Mouse (Mus musculus) hindbrain, embryonic 12.5 days (tissue): ENCODE results near the gene Tiam1. TPM values are rescaled to one million over a fixed set of nuclear protein-coding genes. Genes with fewer than 3 reads are reported as not detected.

Experiments
- ATAC-seq: fragments of 200-750 bp; cut with Nextera tagmentation; 2 replicates; pipeline ENCODE4 v1.8.0; 2017; ENCODE audit warnings: moderate TSS enrichment; ENCODE audit not compliant: low FRiP score
- H3K27ac ChIP-seq: fragments of 300-500 bp; sonication (generic); 2 replicates; pipeline ENCODE4 v1.5.1; 2016; ENCODE audit warnings: mild to moderate bottlenecking
- H3K27me3 ChIP-seq: fragments of 300-500 bp; sonication (generic); 2 replicates; pipeline ENCODE4 v1.6.1; 2016; ENCODE audit warnings: mild to moderate bottlenecking
- H3K36me3 ChIP-seq: fragments of 300-500 bp; sonication (generic); 2 replicates; pipeline ENCODE4 v1.6.1; 2016; ENCODE audit warnings: mild to moderate bottlenecking
- H3K4me1 ChIP-seq: fragments of 300-500 bp; sonication (generic); 2 replicates; pipeline ENCODE4 v1.6.1; 2016
- H3K4me2 ChIP-seq: fragments of 300-500 bp; sonication (generic); replicated peaks from 2 replicates; pipeline ENCODE4 v1.6.1; 2016; ENCODE audit warnings: mild to moderate bottlenecking
- H3K4me3 ChIP-seq: fragments of 300-500 bp; sonication (generic); 2 replicates; pipeline ENCODE4 v1.5.1; 2016; ENCODE audit warnings: mild to moderate bottlenecking
- H3K9ac ChIP-seq: fragments of 300-500 bp; sonication (generic); 2 replicates; pipeline ENCODE4 v1.6.1; 2016; ENCODE audit warnings: mild to moderate bottlenecking, moderate library complexity
- H3K9me3 ChIP-seq: fragments of 300-500 bp; sonication (generic); replicated peaks from 2 replicates; pipeline ENCODE4 v1.6.1; 2016; ENCODE audit warnings: mild to moderate bottlenecking
- WGBS: fragments of 180-500 bp; shearing (Covaris S2); methylation state at CpG from one replicate; pipeline ENCODE4 v1.1.7; 2016; 5-methylcytosine and 5-hydroxymethylcytosine counted together
- polyA plus RNA-seq: library from polyadenylated mRNA; unstranded; fragments of >200 nt; fragmentation: Nextera tagmentation; extraction: Ambion mirVana; gene quantifications from 2 replicates; pipeline ENCODE4 v1.2.1, GENCODE M21; 2016

Gene Tiam1
- polyA plus RNA-seq, 1 experiment from 2014 or later = 25.7 TPM

- ATAC-seq = no peak
- H3K4me1 ChIP-seq = peaks cover 3% of the 10 kb centered on the region
- no peaks in the 10 kb centered on the region for H3K27me3 ChIP-seq
- H3K9ac ChIP-seq = no peak overlapping the region
- no peak overlapping the region for H3K4me2 ChIP-seq
- WGBS = 76% methylated on average over 8 of the region's 8 CpGs
- H3K36me3 ChIP-seq = peaks cover 33% of the 10 kb centered on the region
- no peak overlapping the region for H3K4me3 ChIP-seq
- no peak overlapping the region for H3K27ac ChIP-seq
- no peaks in the 10 kb centered on the region for H3K9me3 ChIP-seq
These were observed 337.6 kb downstream of the Tiam1 start for GRCm38 (mm10) chr16:89805946-89806345.

DNA sequence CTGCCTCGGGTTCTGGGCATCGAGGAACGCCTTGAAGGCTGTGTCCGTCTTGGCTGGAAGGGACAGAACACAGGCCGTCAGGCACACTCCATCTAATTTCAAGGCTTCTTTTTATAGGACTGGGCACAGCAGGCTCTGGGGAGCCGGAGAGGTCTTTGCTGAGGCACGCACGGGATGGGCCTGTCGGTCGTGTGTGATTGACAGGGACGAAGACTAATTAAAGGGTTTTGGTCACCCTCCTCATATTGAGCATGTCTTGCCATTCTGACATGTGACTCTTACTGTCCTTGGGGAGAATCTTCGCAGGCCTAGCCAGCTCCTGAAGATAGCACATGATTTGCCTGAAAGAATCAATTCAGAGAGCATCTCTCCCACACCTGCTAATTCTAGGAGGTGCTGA, 338.4 kb downstream of the Tiam1 start:
- Histone ChIP-seq H3K27ac (0 out of 2 replicates have a peak overlapping the region, but pooled peaks have one; percentile 4), H3K9ac (no peak overlapping the region), H3K36me3 (peaks cover 28% of the 10 kb centered on the region), H3K4me1 (peaks cover 3% of the 10 kb centered on the region), H3K4me2 (no peak overlapping the region), H3K27me3 (no peaks in the 10 kb centered on the region), H3K9me3 (no peaks in the 10 kb centered on the region), H3K4me3 (no peak overlapping the region)
- 72% methylated on average over 12 of the region's 12 CpGs for WGBS
- peak; percentile 59 for ATAC-seq

GRCm38 (mm10) chr16:89801493-89801892, 342.1 kb downstream of the Tiam1 start:
- ATAC-seq = no peak
- 83% methylated on average over 5 of the region's 5 CpGs for WGBS

GRCm38 (mm10) chr16:89799772-89800171, 343.8 kb downstream of the Tiam1 start:
- Histone ChIP-seq H3K4me2 (no peak overlapping the region), H3K4me1 (no peaks in the 10 kb centered on the region), H3K9me3 (no peaks in the 10 kb centered on the region), H3K4me3 (no peak overlapping the region), H3K27ac (no peak overlapping the region), H3K9ac (no peak overlapping the region), H3K27me3 (no peaks in the 10 kb centered on the region), H3K36me3 (peaks cover 37% of the 10 kb centered on the region)
- 83% methylated on average over 12 of the region's 12 CpGs for WGBS
- ATAC-seq = no peak

More at GRCm38 (mm10) chr16:89801493-89801892, 342.1 kb downstream of the Tiam1 start:
- peaks cover 3% of the 10 kb centered on the region for H3K4me1 ChIP-seq
- H3K9me3 ChIP-seq = no peaks in the 10 kb centered on the region
- H3K36me3 ChIP-seq = peaks cover 42% of the 10 kb centered on the region
- no peak overlapping the region for H3K27ac ChIP-seq
- no peak overlapping the region for H3K4me3 ChIP-seq
- H3K4me2 ChIP-seq = no peak overlapping the region
- no peaks in the 10 kb centered on the region for H3K27me3 ChIP-seq
- no peak overlapping the region for H3K9ac ChIP-seq

- Histone ChIP-seq H3K36me3 (peaks cover 37% of the 10 kb centered on the region), H3K27ac (no peak overlapping the region), H3K27me3 (no peaks in the 10 kb centered on the region), H3K9me3 (no peaks in the 10 kb centered on the region), H3K4me3 (no peak overlapping the region), H3K4me1 (no peaks in the 10 kb centered on the region), H3K4me2 (no peak overlapping the region), H3K9ac (no peak overlapping the region)
- WGBS = 92% methylated on average over 7 of the region's 7 CpGs
- ATAC-seq = no peak
These were observed 347.0 kb downstream of the Tiam1 start for GRCm38 (mm10) chr16:89796566-89796965.

GRCm38 (mm10) chr16:89789792-89790434, 353.7 kb downstream of the Tiam1 start:
- Histone ChIP-seq H3K4me1 (peaks cover 5% of the 10 kb centered on the region), H3K27me3 (no peaks in the 10 kb centered on the region), H3K4me3 (no peak overlapping the region), H3K9ac (no peak overlapping the region), H3K27ac (no peak overlapping the region), H3K9me3 (no peaks in the 10 kb centered on the region), H3K36me3 (peaks cover 42% of the 10 kb centered on the region), H3K4me2 (no peak overlapping the region)
- ATAC-seq = no peak
- 90% methylated on average over 9 of the region's 9 CpGs for WGBS

DNA sequence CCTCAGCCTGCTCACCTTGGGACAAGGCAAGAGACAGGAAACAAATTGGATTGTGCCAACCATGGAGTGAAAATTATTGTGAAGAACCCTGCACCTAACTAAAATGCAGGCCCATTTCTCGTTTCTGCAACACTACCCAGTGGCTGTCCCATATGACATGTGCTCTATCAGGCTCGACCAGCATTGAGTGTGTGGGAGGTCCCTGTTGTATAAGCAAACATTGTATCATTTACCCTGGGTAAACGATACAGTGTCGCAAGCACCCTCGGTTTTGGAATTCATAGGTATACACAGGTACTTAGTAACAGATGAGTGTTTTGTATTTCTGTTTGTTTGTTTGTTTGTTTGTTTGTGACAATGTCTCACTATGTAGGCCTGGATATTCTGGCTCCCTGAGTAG, 357.8 kb downstream of the Tiam1 start:
- WGBS = 91% methylated on average over 5 of the region's 5 CpGs
- peaks cover 5% of the 10 kb centered on the region for H3K4me1 ChIP-seq
- H3K36me3 ChIP-seq = peaks cover 18% of the 10 kb centered on the region
- H3K4me3 ChIP-seq = no peak overlapping the region
- no peaks in the 10 kb centered on the region for H3K27me3 ChIP-seq
- no peaks in the 10 kb centered on the region for H3K9me3 ChIP-seq
- no peak overlapping the region for H3K27ac ChIP-seq
- H3K9ac ChIP-seq = no peak overlapping the region
- no peak overlapping the region for H3K4me2 ChIP-seq
- ATAC-seq = no peak

GRCm38 (mm10) chr16:89779705-89780104, 363.9 kb downstream of the Tiam1 start:
- Histone ChIP-seq H3K27me3 (peaks cover 2% of the 10 kb centered on the region; the same call in 1 of the 2 replicates), H3K36me3 (no peaks in the 10 kb centered on the region), H3K4me3 (no peak overlapping the region), H3K9me3 (no peaks in the 10 kb centered on the region), H3K9ac (no peak overlapping the region), H3K27ac (no peak overlapping the region), H3K4me1 (no peaks in the 10 kb centered on the region), H3K4me2 (no peak overlapping the region)
- no peak for ATAC-seq
- WGBS = 86% methylated on average over 3 of the region's 3 CpGs

DNA sequence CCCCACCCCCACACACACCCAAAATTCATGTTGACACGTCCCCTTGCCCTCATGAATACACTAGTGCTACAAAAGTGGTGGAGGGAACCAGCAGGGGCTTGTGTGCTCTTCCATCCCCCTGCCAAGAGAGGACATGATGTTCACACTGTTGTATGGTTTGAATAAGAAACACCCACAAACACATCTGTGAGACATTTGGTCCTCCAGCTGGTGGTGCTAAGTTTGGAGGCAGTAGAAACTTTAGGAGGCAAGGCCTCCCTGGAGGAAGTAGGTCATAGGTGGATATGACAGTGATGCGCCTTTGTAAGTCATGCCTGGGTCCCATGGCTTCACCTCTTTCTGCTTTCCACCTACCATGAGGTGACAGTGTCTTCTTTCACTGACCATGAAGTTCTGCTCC, 366.1 kb downstream of the Tiam1 start:
- H3K27me3 ChIP-seq = peaks cover 2% of the 10 kb centered on the region; the same call in 1 of the 2 replicates
- 75% methylated on average over 2 of the region's 2 CpGs for WGBS
- ATAC-seq = no peak

GRCm38 (mm10) chr16:89774553-89774913, 369.0 kb downstream of the Tiam1 start:
- Histone ChIP-seq H3K27ac (no peak overlapping the region), H3K9ac (no peak overlapping the region), H3K4me2 (peak overlapping the region; percentile 73), H3K4me1 (peaks cover 4% of the 10 kb centered on the region; the same call in 1 of the 2 replicates), H3K27me3 (peaks cover 2% of the 10 kb centered on the region; the same call in 1 of the 2 replicates), H3K9me3 (peaks cover 10% of the 10 kb centered on the region), H3K4me3 (peak overlapping the region; percentile 22), H3K36me3 (no peaks in the 10 kb centered on the region)
- ATAC-seq = no peak; the same call in 1 of the 2 replicates
- WGBS = 31% methylated on average over 10 of the region's 10 CpGs

More for the DNA sequence above, 366.1 kb downstream of the Tiam1 start:
- H3K27ac ChIP-seq = no peak overlapping the region
- no peak overlapping the region for H3K4me3 ChIP-seq
- no peaks in the 10 kb centered on the region for H3K36me3 ChIP-seq
- H3K4me1 ChIP-seq = peaks cover 4% of the 10 kb centered on the region; the same call in 1 of the 2 replicates
- H3K9me3 ChIP-seq = no peaks in the 10 kb centered on the region
- no peak overlapping the region for H3K4me2 ChIP-seq
- H3K9ac ChIP-seq = no peak overlapping the region

GRCm38 (mm10) chr16:89773657-89774552, 369.7 kb downstream of the Tiam1 start:
- Histone ChIP-seq H3K4me2 (peak overlapping the region; percentile 73), H3K4me1 (peaks cover 4% of the 10 kb centered on the region; the same call in 1 of the 2 replicates), H3K27me3 (peaks cover 2% of the 10 kb centered on the region; the same call in 1 of the 2 replicates), H3K36me3 (no peaks in the 10 kb centered on the region), H3K9ac (peak overlapping the region; percentile 32; the same call in 1 of the 2 replicates), H3K4me3 (peak overlapping the region; percentile 22), H3K9me3 (peaks cover 15% of the 10 kb centered on the region), H3K27ac (no peak overlapping the region)
- 12% methylated on average over 30 of the region's 30 CpGs for WGBS
- ATAC-seq = peak; percentile 84

DNA sequence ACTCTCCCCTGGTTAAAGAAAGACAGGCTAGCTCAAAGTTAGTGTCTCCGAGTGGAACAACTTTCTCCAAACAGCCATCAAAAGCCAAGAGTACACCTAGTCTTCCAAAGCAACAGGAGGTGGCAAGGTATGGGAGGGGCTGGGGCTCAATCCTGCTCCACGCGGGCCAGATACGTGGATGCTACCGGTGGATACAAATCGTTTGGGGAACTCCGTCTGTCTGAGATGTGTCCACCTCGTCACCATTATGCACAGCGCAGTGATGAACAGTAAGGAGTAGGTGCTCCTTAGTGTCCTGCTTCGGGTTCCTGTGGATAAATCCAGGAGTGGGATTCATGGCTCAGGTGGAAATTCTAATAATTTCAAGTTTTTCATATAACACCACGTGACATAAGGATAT, 377.6 kb downstream of the Tiam1 start:
- no peak overlapping the region for H3K27ac ChIP-seq
- H3K9ac ChIP-seq = no peak overlapping the region
- H3K4me1 ChIP-seq = 0 out of 2 replicates have a peak, but pooled peaks cover 3% of the 10 kb centered on the region
- no peaks in the 10 kb centered on the region for H3K27me3 ChIP-seq
- 86% methylated on average over 11 of the region's 11 CpGs for WGBS
- H3K4me2 ChIP-seq = no peak overlapping the region
- no peak overlapping the region for H3K4me3 ChIP-seq
- H3K9me3 ChIP-seq = peaks cover 15% of the 10 kb centered on the region
- no peaks in the 10 kb centered on the region for H3K36me3 ChIP-seq
- no peak for ATAC-seq
